Mouse (Mus musculus): ENCODE measurements around the gene Nploc4.

The Nploc4 gene

GRCm38 (mm10) chr11:120378611-120379540 lies 58.6 kb downstream of the Nploc4 start, which contains the start of gene Faap100:
Faap100 (minus strand) TSS chr11:120378764.
- in situ Hi-C loops (cut with MseI, MboI) = no loop called here

GRCm38 (mm10) chr11:120378031-120378610 lies 59.4 kb downstream of the Nploc4 start:
- in situ Hi-C loops (cut with MseI, MboI) = no loop called here

- in situ Hi-C loops (cut with MseI, MboI) = no loop called here
Measured at GRCm38 (mm10) chr11:120377337-120377736, 60.2 kb downstream of the Nploc4 start.

GRCm38 (mm10) chr11:120376302-120377160 lies 61.0 kb downstream of the Nploc4 start:
- in situ Hi-C loops (cut with MseI, MboI) = no loop called here

GRCm38 (mm10) chr11:120375324-120375723 lies 62.2 kb downstream of the Nploc4 start:
- in situ Hi-C loops (cut with MseI, MboI) = no loop called here

GRCm38 (mm10) chr11:120373820-120374586 lies 63.5 kb downstream of the Nploc4 start:
- in situ Hi-C loops (cut with MseI, MboI) = no loop called here

- in situ Hi-C loops (cut with MseI, MboI) = no loop called here
Measured at GRCm38 (mm10) chr11:120373025-120373424, 64.5 kb downstream of the Nploc4 start.

- in situ Hi-C loops (cut with MseI, MboI) = no loop called here
Measured at GRCm38 (mm10) chr11:120369656-120370055, 67.9 kb downstream of the Nploc4 start.

GRCm38 (mm10) chr11:120366443-120367027 lies 71.0 kb downstream of the Nploc4 start:
- in situ Hi-C loops (cut with MseI, MboI) = no loop called here

GRCm38 (mm10) chr11:120362891-120363290 lies 74.6 kb downstream of the Nploc4 start:
- in situ Hi-C loops (cut with MseI, MboI) = no loop called here

GRCm38 (mm10) chr11:120361295-120361694 lies 76.2 kb downstream of the Nploc4 start, which contains the start of gene Fscn2:
Fscn2 (plus strand) TSS chr11:120361534.
- in situ Hi-C loops (cut with MseI, MboI) = no loop called here

- in situ Hi-C loops (cut with MseI, MboI) = no loop called here
Measured at GRCm38 (mm10) chr11:120360755-120361154, 76.8 kb downstream of the Nploc4 start.

- in situ Hi-C loops (cut with MseI, MboI) = no loop called here
Measured at GRCm38 (mm10) chr11:120360062-120360461, 77.4 kb downstream of the Nploc4 start.

GRCm38 (mm10) chr11:120359391-120359790 lies 78.1 kb downstream of the Nploc4 start:
- in situ Hi-C loops (cut with MseI, MboI) = no loop called here

- in situ Hi-C loops (cut with MseI, MboI) = no loop called here
Measured at GRCm38 (mm10) chr11:120357791-120358401, 79.6 kb downstream of the Nploc4 start.

GRCm38 (mm10) chr11:120356900-120357299 lies 80.6 kb downstream of the Nploc4 start:
- in situ Hi-C loops (cut with MseI, MboI) = no loop called here

- in situ Hi-C loops (cut with MseI, MboI) = no loop called here
Measured at GRCm38 (mm10) chr11:120356319-120356840, 81.1 kb downstream of the Nploc4 start.

GRCm38 (mm10) chr11:120355277-120356039 lies 82.0 kb downstream of the Nploc4 start:
- in situ Hi-C loops (cut with MseI, MboI) = no loop called here

Data from mouse trophoblast stem cell (cell line).